Mouse (Mus musculus): ENCODE measurements around the gene Adam19. TPM values are rescaled to one million over a fixed set of nuclear protein-coding genes. Genes with fewer than 3 reads are reported as not detected.

Adam19 gene
- polyA plus RNA-seq, 1 experiment, result 12.8 TPM

DNA sequence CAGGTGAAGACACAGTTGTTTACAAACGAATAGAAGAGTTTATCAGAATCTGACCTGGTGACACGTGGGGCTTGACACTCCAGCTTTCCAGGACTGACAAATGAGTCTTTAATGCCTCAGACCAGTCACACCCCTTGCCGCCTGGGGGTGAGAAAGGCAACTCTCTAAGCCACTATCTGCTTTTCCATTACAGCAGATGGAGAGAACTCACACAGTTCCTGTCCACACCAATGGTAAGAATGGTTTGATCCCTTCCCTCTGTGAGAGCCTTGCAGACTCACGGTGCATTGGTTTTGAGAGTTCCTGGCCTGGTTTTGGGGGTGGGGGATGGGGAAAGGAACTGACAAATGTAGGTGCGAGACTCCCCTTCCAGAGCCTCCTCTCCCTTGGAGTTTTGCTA, 1.5 kb upstream of the Adam19 start:
- Histone ChIP-seq H3K27me3 (ENCODE audit: control insufficient read depth, insufficient read depth, low read length) (no peaks in the 10 kb centered on the region; the same call in 1 of the 2 replicates), H3K36me3 (ENCODE audit: control insufficient read depth, insufficient read depth, low read length) (no peaks in the 10 kb centered on the region), H3K27ac (ENCODE audit: control insufficient read depth, insufficient read depth, low read length) (no peak overlapping the region), H3K4me3 (ENCODE audit: control insufficient read depth, insufficient read depth, low read length) (no peak overlapping the region), H3K4me1 (replicated peaks; ENCODE audit: control insufficient read depth, insufficient read depth, low read length) (0 out of 2 replicates have a peak, but pooled peaks cover 2% of the 10 kb centered on the region)
- no peak for DNase-seq
- WGBS, result 64% methylated on average over 5 of the region's 5 CpGs
- no peak for TF ChIP-seq POLR2A (IDR thresholded peaks at IDR 0.05; ENCODE audit: control insufficient read depth, extremely low read depth, insufficient read depth, low read length, poor library complexity)
- TF ChIP-seq CTCF (IDR thresholded peaks at IDR 0.05; ENCODE audit: borderline replicate concordance, control insufficient read depth, extremely low read depth, insufficient read depth, low read length, poor library complexity), result no peak

GRCm38 (mm10) chr11:46054911-46055895, 589 bp upstream of the Adam19 start:
- WGBS, result 55% methylated on average over 12 of the region's 13 CpGs
- DNase-seq, result no peak
- TF ChIP-seq POLR2A (IDR thresholded peaks at IDR 0.05; ENCODE audit: control insufficient read depth, extremely low read depth, insufficient read depth, low read length, poor library complexity), result no peak
- TF ChIP-seq CTCF (IDR thresholded peaks at IDR 0.05; ENCODE audit: borderline replicate concordance, control insufficient read depth, extremely low read depth, insufficient read depth, low read length, poor library complexity), result no peak
- H3K4me3 ChIP-seq (ENCODE audit: control insufficient read depth, insufficient read depth, low read length), result 0 out of 2 replicates have a peak overlapping the region, but pooled peaks have one; percentile 45
- no peak overlapping the region for H3K27ac ChIP-seq (ENCODE audit: control insufficient read depth, insufficient read depth, low read length)
- H3K36me3 ChIP-seq (ENCODE audit: control insufficient read depth, insufficient read depth, low read length), result no peaks in the 10 kb centered on the region
- 0 out of 2 replicates have a peak, but pooled peaks cover 2% of the 10 kb centered on the region for H3K4me1 ChIP-seq (replicated peaks; ENCODE audit: control insufficient read depth, insufficient read depth, low read length)
- H3K27me3 ChIP-seq (ENCODE audit: control insufficient read depth, insufficient read depth, low read length), result no peaks in the 10 kb centered on the region; the same call in 1 of the 2 replicates

DNA sequence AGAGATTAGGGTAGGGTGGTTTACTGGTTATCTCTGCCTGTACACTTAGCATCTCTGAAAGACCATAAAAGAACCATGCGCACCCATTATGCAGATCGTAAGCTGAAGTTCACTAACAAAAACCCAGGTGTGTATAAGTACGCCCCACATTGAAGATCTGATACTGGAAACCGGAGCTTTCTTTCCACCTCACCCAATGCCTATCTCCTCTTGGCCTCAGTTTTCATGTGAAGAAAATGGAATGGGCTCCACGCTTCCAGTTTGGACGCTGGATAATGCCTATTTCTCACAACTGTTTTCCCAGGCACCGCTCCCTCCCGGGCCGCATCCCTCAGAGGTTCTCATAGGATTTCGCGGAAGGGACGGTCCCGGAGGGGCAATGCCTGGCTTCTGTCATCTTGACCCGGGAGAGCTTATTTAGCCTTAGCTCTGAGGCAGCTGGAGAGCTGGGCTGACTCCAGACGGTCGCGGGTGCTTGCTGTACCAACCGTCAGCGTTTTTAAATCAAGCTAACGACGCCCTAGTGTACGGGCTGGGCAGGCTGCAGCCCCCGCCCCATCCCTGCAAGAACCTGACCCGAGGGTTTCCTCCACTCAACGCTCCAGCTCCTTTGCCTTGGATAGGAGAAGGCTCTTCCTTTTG, 1.1 kb downstream of the Adam19 start:
- DNase-seq, result no peak
- H3K27me3 ChIP-seq (ENCODE audit: control insufficient read depth, insufficient read depth, low read length), result no peaks in the 10 kb centered on the region; the same call in 1 of the 2 replicates
- peak overlapping the region; percentile 45 for H3K4me3 ChIP-seq (ENCODE audit: control insufficient read depth, insufficient read depth, low read length)
- WGBS, result 11% methylated on average over 25 of the region's 25 CpGs
- 0 out of 2 replicates have a peak, but pooled peaks cover 2% of the 10 kb centered on the region for H3K4me1 ChIP-seq (replicated peaks; ENCODE audit: control insufficient read depth, insufficient read depth, low read length)
- H3K27ac ChIP-seq (ENCODE audit: control insufficient read depth, insufficient read depth, low read length), result no peak overlapping the region; the same call in 1 of the 2 replicates
- no peaks in the 10 kb centered on the region for H3K36me3 ChIP-seq (ENCODE audit: control insufficient read depth, insufficient read depth, low read length)
- TF ChIP-seq CTCF (IDR thresholded peaks at IDR 0.05; ENCODE audit: borderline replicate concordance, control insufficient read depth, extremely low read depth, insufficient read depth, low read length, poor library complexity), result no peak
- no peak for TF ChIP-seq POLR2A (IDR thresholded peaks at IDR 0.05; ENCODE audit: control insufficient read depth, extremely low read depth, insufficient read depth, low read length, poor library complexity)

GRCm38 (mm10) chr11:46058011-46058410, 2.2 kb downstream of the Adam19 start:
- Histone ChIP-seq H3K4me3 (ENCODE audit: control insufficient read depth, insufficient read depth, low read length) (no peak overlapping the region), H3K36me3 (ENCODE audit: control insufficient read depth, insufficient read depth, low read length) (no peaks in the 10 kb centered on the region), H3K27me3 (ENCODE audit: control insufficient read depth, insufficient read depth, low read length) (no peaks in the 10 kb centered on the region; the same call in 1 of the 2 replicates), H3K27ac (ENCODE audit: control insufficient read depth, insufficient read depth, low read length) (no peak overlapping the region), H3K4me1 (replicated peaks; ENCODE audit: control insufficient read depth, insufficient read depth, low read length) (0 out of 2 replicates have a peak, but pooled peaks cover 2% of the 10 kb centered on the region)
- DNase-seq, result no peak
- WGBS, result 81% methylated on average over 9 of the region's 9 CpGs
- TF ChIP-seq CTCF (IDR thresholded peaks at IDR 0.05; ENCODE audit: borderline replicate concordance, control insufficient read depth, extremely low read depth, insufficient read depth, low read length, poor library complexity), result no peak
- TF ChIP-seq POLR2A (IDR thresholded peaks at IDR 0.05; ENCODE audit: control insufficient read depth, extremely low read depth, insufficient read depth, low read length, poor library complexity), result no peak

DNA sequence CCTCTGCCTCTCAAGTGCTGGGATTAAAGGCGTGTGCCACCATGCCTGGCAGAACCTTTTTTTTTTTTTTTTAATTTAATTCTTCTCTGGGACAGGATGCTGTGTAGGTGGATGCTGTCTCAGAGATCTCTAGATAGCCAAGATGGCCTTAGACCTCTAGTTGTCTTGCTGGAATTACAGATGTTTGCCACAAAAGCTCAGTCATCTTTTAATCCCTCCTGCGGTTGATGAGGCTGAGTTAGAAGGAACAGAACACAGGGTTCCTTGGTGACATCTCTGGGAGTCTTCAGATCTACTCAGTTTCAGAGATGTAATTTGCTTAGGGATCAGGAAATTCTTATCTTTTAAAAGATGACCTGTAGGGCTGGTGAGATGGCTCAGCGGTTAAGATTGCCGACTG, 3.1 kb downstream of the Adam19 start:
- TF ChIP-seq POLR2A (IDR thresholded peaks at IDR 0.05; ENCODE audit: control insufficient read depth, extremely low read depth, insufficient read depth, low read length, poor library complexity), result no peak
- TF ChIP-seq CTCF (IDR thresholded peaks at IDR 0.05; ENCODE audit: borderline replicate concordance, control insufficient read depth, extremely low read depth, insufficient read depth, low read length, poor library complexity), result no peak
- Histone ChIP-seq H3K4me1 (replicated peaks; ENCODE audit: control insufficient read depth, insufficient read depth, low read length) (peaks cover 5% of the 10 kb centered on the region; the same call in 1 of the 2 replicates), H3K27ac (ENCODE audit: control insufficient read depth, insufficient read depth, low read length) (no peak overlapping the region), H3K27me3 (ENCODE audit: control insufficient read depth, insufficient read depth, low read length) (no peaks in the 10 kb centered on the region; the same call in 1 of the 2 replicates), H3K4me3 (ENCODE audit: control insufficient read depth, insufficient read depth, low read length) (no peak overlapping the region), H3K36me3 (ENCODE audit: control insufficient read depth, insufficient read depth, low read length) (no peaks in the 10 kb centered on the region)
- WGBS, result 96% methylated on average over 4 of the region's 4 CpGs
- DNase-seq, result no peak
